Comparison of ENCODE assay signal across 22 mouse cellular contexts in genomic region chr8:101815121-101815520, GRCm38 (mm10).
DNase-seq lines count a peak whose midpoint lies in the region; ATAC-seq and TF ChIP-seq lines count a peak whose summit lies in the region.
"Had no signal": no experiment of that assay in that cellular context is flagged by ENCODE, and none has a peak within 500 bp of the region (broad histone marks: within the 10 kb centered on the region; RNA-seq: fewer than 3 reads in every experiment).

No protein-coding gene starts in this region.

- no peak overlapping the region for H3K4me3 ChIP-seq in forebrain, embryonic 12.5 days (replicated peaks)
- H3K4me3 ChIP-seq in forebrain, embryonic 15.5 days: no peak overlapping the region
- H3K4me3 ChIP-seq in intestine, postnatal 0 days (ENCODE audit: low read depth, low read length): no peak overlapping the region
- no peak overlapping the region for H3K4me3 ChIP-seq in intestine, embryonic 15.5 days (replicated peaks)
- no peak overlapping the region for H3K4me3 ChIP-seq in midbrain, embryonic 11.5 days (ENCODE audit: low read depth, low read length)
- H3K4me3 ChIP-seq in midbrain, embryonic 10.5 days: no peak overlapping the region
- H3K4me3 ChIP-seq: heart, embryonic 12.5 days; hindbrain, embryonic 15.5 days; limb, embryonic 13.5 days; midbrain, embryonic 13.5 days had no signal

- H3K27me3 ChIP-seq in forebrain, embryonic 12.5 days: no peaks in the 10 kb centered on the region
- H3K27me3 ChIP-seq in forebrain, embryonic 15.5 days: no peaks in the 10 kb centered on the region
- H3K27me3 ChIP-seq in intestine, postnatal 0 days (replicated peaks; ENCODE audit: control insufficient read depth, insufficient read depth, low read length): no peaks in the 10 kb centered on the region
- H3K27me3 ChIP-seq in intestine, embryonic 15.5 days (replicated peaks): no peaks in the 10 kb centered on the region
- no peaks in the 10 kb centered on the region for H3K27me3 ChIP-seq in midbrain, embryonic 11.5 days (ENCODE audit: control insufficient read depth, insufficient read depth, low read length)
- H3K27me3 ChIP-seq in midbrain, embryonic 10.5 days (ENCODE audit: low read depth, poor library complexity, severe bottlenecking): no peaks in the 10 kb centered on the region
- H3K27me3 ChIP-seq: heart, embryonic 12.5 days; hindbrain, embryonic 15.5 days; limb, embryonic 13.5 days; midbrain, embryonic 13.5 days had no signal

- no peak overlapping the region for H3K4me2 ChIP-seq in forebrain, embryonic 12.5 days
- no peak overlapping the region for H3K4me2 ChIP-seq in forebrain, embryonic 15.5 days (replicated peaks)
- no peak overlapping the region for H3K4me2 ChIP-seq in intestine, postnatal 0 days (replicated peaks; ENCODE audit: low read depth)
- H3K4me2 ChIP-seq in intestine, embryonic 15.5 days (replicated peaks): no peak overlapping the region
- H3K4me2 ChIP-seq in midbrain, embryonic 11.5 days: no peak overlapping the region
- H3K4me2 ChIP-seq: heart, embryonic 12.5 days; hindbrain, embryonic 15.5 days; limb, embryonic 13.5 days; midbrain, embryonic 13.5 days had no signal

- ATAC-seq in forebrain, embryonic 12.5 days (ENCODE audit: low FRiP score): 0 out of 2 replicates have a peak, but pooled peaks have one; percentile 30
- no peak for ATAC-seq in forebrain, embryonic 15.5 days (replicated peaks)
- ATAC-seq in intestine, postnatal 0 days: no peak
- ATAC-seq in intestine, embryonic 15.5 days: no peak
- ATAC-seq in midbrain, embryonic 11.5 days (ENCODE audit: low FRiP score): 0 out of 2 replicates have a peak, but pooled peaks have one; percentile 59
- ATAC-seq: forebrain, embryonic 16.5 days; midbrain, embryonic 13.5 days had no signal

- DNase-seq in midbrain, embryonic 11.5 days (ENCODE audit: low spot score, missing footprints): no peak
- DNase-seq in midbrain, embryonic 10.5 days (ENCODE audit: low spot score): no peak
- DNase-seq in testis, postnatal 10 days (ENCODE audit: low spot score): no peak
- DNase-seq: B cell, adult 2 months; cerebellum, adult 9-10 months; heart, postnatal 36 days; kidney, adult 18-20 months; kidney, postnatal 14 days; right cerebral cortex, postnatal 14 days; spleen, adult 18-20 months; thymus, adult 18-20 months; thymus, postnatal 4 days had no signal

- no peaks in the 10 kb centered on the region for H3K4me1 ChIP-seq in forebrain, embryonic 12.5 days
- H3K4me1 ChIP-seq in forebrain, embryonic 15.5 days: no peaks in the 10 kb centered on the region
- H3K4me1 ChIP-seq in intestine, postnatal 0 days (replicated peaks; ENCODE audit: control insufficient read depth, insufficient read depth, low read length): no peaks in the 10 kb centered on the region
- no peaks in the 10 kb centered on the region for H3K4me1 ChIP-seq in intestine, embryonic 15.5 days (replicated peaks)
- H3K4me1 ChIP-seq in midbrain, embryonic 11.5 days (ENCODE audit: control insufficient read depth, insufficient read depth, low read length): no peaks in the 10 kb centered on the region
- no peaks in the 10 kb centered on the region for H3K4me1 ChIP-seq in midbrain, embryonic 10.5 days
- H3K4me1 ChIP-seq: heart, embryonic 12.5 days; hindbrain, embryonic 15.5 days; limb, embryonic 13.5 days; midbrain, embryonic 13.5 days had no signal

- no peak overlapping the region for H3K9ac ChIP-seq in forebrain, embryonic 12.5 days
- no peak overlapping the region for H3K9ac ChIP-seq in forebrain, embryonic 15.5 days (replicated peaks)
- H3K9ac ChIP-seq in intestine, postnatal 0 days (ENCODE audit: low read depth, low read length): no peak overlapping the region
- no peak overlapping the region for H3K9ac ChIP-seq in intestine, embryonic 15.5 days
- no peak overlapping the region for H3K9ac ChIP-seq in midbrain, embryonic 11.5 days (ENCODE audit: low read length)
- H3K9ac ChIP-seq: heart, embryonic 12.5 days; hindbrain, embryonic 15.5 days; limb, embryonic 13.5 days; liver, embryonic 14.5 days; midbrain, embryonic 13.5 days had no signal

- no peaks in the 10 kb centered on the region for H3K36me3 ChIP-seq in forebrain, embryonic 12.5 days (replicated peaks)
- H3K36me3 ChIP-seq in forebrain, embryonic 15.5 days: no peaks in the 10 kb centered on the region
- no peaks in the 10 kb centered on the region for H3K36me3 ChIP-seq in intestine, postnatal 0 days (ENCODE audit: control insufficient read depth, insufficient read depth)
- H3K36me3 ChIP-seq in intestine, embryonic 15.5 days: no peaks in the 10 kb centered on the region
- H3K36me3 ChIP-seq in midbrain, embryonic 11.5 days (ENCODE audit: control insufficient read depth, insufficient read depth, low read length): no peaks in the 10 kb centered on the region
- H3K36me3 ChIP-seq in midbrain, embryonic 10.5 days: no peaks in the 10 kb centered on the region
- H3K36me3 ChIP-seq: heart, embryonic 12.5 days; hindbrain, embryonic 15.5 days; limb, embryonic 13.5 days; midbrain, embryonic 13.5 days had no signal

- no peak overlapping the region for H3K27ac ChIP-seq in forebrain, embryonic 12.5 days
- H3K27ac ChIP-seq in forebrain, embryonic 15.5 days (replicated peaks): no peak overlapping the region
- no peak overlapping the region for H3K27ac ChIP-seq in intestine, postnatal 0 days (ENCODE audit: low read depth, low read length)
- no peak overlapping the region for H3K27ac ChIP-seq in intestine, embryonic 15.5 days
- no peak overlapping the region for H3K27ac ChIP-seq in midbrain, embryonic 11.5 days (ENCODE audit: low read depth, low read length)
- no peak overlapping the region for H3K27ac ChIP-seq in midbrain, embryonic 10.5 days (replicated peaks)
- H3K27ac ChIP-seq: hindbrain, embryonic 15.5 days; limb, embryonic 13.5 days; liver, embryonic 14.5 days; midbrain, embryonic 13.5 days had no signal

- TF ChIP-seq CTCF in intestine, postnatal 0 days (IDR thresholded peaks at IDR 0.05; ENCODE audit: low read depth): peak; percentile 22; the same call in 1 of the 2 replicates

- no peaks in the 10 kb centered on the region for H3K9me3 ChIP-seq in forebrain, embryonic 12.5 days
- no peaks in the 10 kb centered on the region for H3K9me3 ChIP-seq in forebrain, embryonic 15.5 days
- H3K9me3 ChIP-seq in intestine, postnatal 0 days (ENCODE audit: control insufficient read depth): no peaks in the 10 kb centered on the region
- H3K9me3 ChIP-seq in intestine, embryonic 15.5 days: no peaks in the 10 kb centered on the region
- no peaks in the 10 kb centered on the region for H3K9me3 ChIP-seq in midbrain, embryonic 11.5 days (ENCODE audit: control insufficient read depth, low read length)
- no peaks in the 10 kb centered on the region for H3K9me3 ChIP-seq in midbrain, embryonic 10.5 days (replicated peaks)
- H3K9me3 ChIP-seq: heart, embryonic 12.5 days; hindbrain, embryonic 15.5 days; limb, embryonic 13.5 days; midbrain, embryonic 13.5 days had no signal

- 98% methylated on average over 1 of the region's 1 CpGs for WGBS in forebrain, embryonic 12.5 days
- 89% methylated on average over 1 of the region's 1 CpGs for WGBS in forebrain, embryonic 15.5 days
- 94% methylated on average over 1 of the region's 1 CpGs for WGBS in intestine, postnatal 0 days
- WGBS in intestine, embryonic 15.5 days: 91% methylated on average over 1 of the region's 1 CpGs
- 86% methylated on average over 1 of the region's 1 CpGs for WGBS in midbrain, embryonic 11.5 days
- 96% methylated on average over 1 of the region's 1 CpGs for WGBS in midbrain, embryonic 10.5 days

Comparison
In these comparisons a context has a peak if more than half of its experiments do, and no peak if none do; other contexts are left out.
1. ATAC-seq: peak in forebrain, embryonic 12.5 days (single experiment) and midbrain, embryonic 11.5 days (single experiment); none in forebrain, embryonic 15.5 days (single experiment), intestine, postnatal 0 days (single experiment) and intestine, embryonic 15.5 days (single experiment).